Mouse (Mus musculus) gastrocnemius, postnatal 4 days (tissue): ENCODE results near the gene Galnt7. TPM values are rescaled to one million over a fixed set of nuclear protein-coding genes. Genes with fewer than 3 reads are reported as not detected.

Experiments used
- DNase-seq, 2 experiments: peaks; one replicate each; pipeline ENCODE4 v3.0.0; 2021 to 2022; ENCODE audit warnings: low spot score in 2 of 2, mixed read lengths in 2 of 2
- long read RNA-seq, 2 experiments: library from polyadenylated mRNA; stranded (forward); transcript quantifications; one replicate each; pipeline ENCODE4 v2.0.0; 2021
- total RNA-seq, 2 experiments: library from RNA; stranded (reverse); gene quantifications; 2 replicates each; pipeline ENCODE4 v1.2.3; 2021

The Galnt7 gene
- 1 to 10 TPM; 8.7 to 8.9 TPM for total RNA-seq
- long read RNA-seq, experiment 1, partial matches to known transcripts = 0 of 1 reads
- long read RNA-seq, experiment 1, other reads (novel, unspliced or antisense) = 1 of 1 reads
- long read RNA-seq, experiment 2, full-length matches to known transcripts = 3 of 6 reads
- long read RNA-seq, experiment 2, partial matches to known transcripts = 1 of 6 reads
- long read RNA-seq, experiment 2, other reads (novel, unspliced or antisense) = 2 of 6 reads

GRCm38 (mm10) chr8:57652456-57653055 is at the start of gene Galnt7:
Galnt7 (minus strand) TSS chr8:57653032.
- DNase-seq = peak; percentile 43 to 69

GRCm38 (mm10) chr8:57688633-57689032 is 35.8 kb upstream of the Galnt7 start:
- DNase-seq = no peak

- DNase-seq = no peak
Observed at GRCm38 (mm10) chr8:57685803-57686202, 33.0 kb upstream of the Galnt7 start.

- no peak for DNase-seq
Observed at GRCm38 (mm10) chr8:57680044-57680443, 27.2 kb upstream of the Galnt7 start.

- no peak for DNase-seq
Observed at GRCm38 (mm10) chr8:57664121-57664520, 11.3 kb upstream of the Galnt7 start.

GRCm38 (mm10) chr8:57660019-57660418 is 7.2 kb upstream of the Galnt7 start:
- no peak for DNase-seq

- no peak for DNase-seq
Observed at GRCm38 (mm10) chr8:57656446-57656845, 3.6 kb upstream of the Galnt7 start.

- no peak for DNase-seq
Observed at GRCm38 (mm10) chr8:57654146-57654545, 1.3 kb upstream of the Galnt7 start.

- no peak for DNase-seq
Observed at GRCm38 (mm10) chr8:57653768-57654125, 915 bp upstream of the Galnt7 start.

GRCm38 (mm10) chr8:57653056-57653767 is 380 bp upstream of the Galnt7 start:
- DNase-seq = peak in 1 of 2 experiments; percentile 36

GRCm38 (mm10) chr8:57651689-57652455 is 960 bp downstream of the Galnt7 start:
- DNase-seq = peak; percentile 71 to 81

GRCm38 (mm10) chr8:57651357-57651688 is 1.5 kb downstream of the Galnt7 start:
- no peak for DNase-seq

GRCm38 (mm10) chr8:57650216-57650615 is 2.6 kb downstream of the Galnt7 start:
- no peak for DNase-seq

GRCm38 (mm10) chr8:57647566-57647965 is 5.3 kb downstream of the Galnt7 start:
- no peak for DNase-seq

- no peak for DNase-seq
Observed at GRCm38 (mm10) chr8:57644281-57644680, 8.6 kb downstream of the Galnt7 start.

GRCm38 (mm10) chr8:57642722-57643121 is 10.1 kb downstream of the Galnt7 start:
- no peak for DNase-seq

GRCm38 (mm10) chr8:57638925-57639324 is 13.9 kb downstream of the Galnt7 start:
- no peak for DNase-seq

- DNase-seq = no peak
Observed at GRCm38 (mm10) chr8:57637599-57638280, 15.1 kb downstream of the Galnt7 start.

GRCm38 (mm10) chr8:57636698-57637097 is 16.1 kb downstream of the Galnt7 start:
- DNase-seq = no peak

- DNase-seq = no peak
Observed at GRCm38 (mm10) chr8:57636281-57636680, 16.6 kb downstream of the Galnt7 start.

GRCm38 (mm10) chr8:57631780-57632179 is 21.1 kb downstream of the Galnt7 start:
- DNase-seq = no peak
